Mouse (Mus musculus): Measurements from ENCODE around the gene Gm6217. TPM values are rescaled to one million over a fixed set of nuclear protein-coding genes. Genes with fewer than 3 reads are reported as not detected.
"Not testable (repeated sequence)": the region's sequence is repeated elsewhere in the genome, so short reads cannot be mapped to it uniquely, and the experiment has no call there.

Gene Gm6217
- total and polyA plus RNA-seq, 3 experiments = 0.33 TPM; not detected in 2

DNA sequence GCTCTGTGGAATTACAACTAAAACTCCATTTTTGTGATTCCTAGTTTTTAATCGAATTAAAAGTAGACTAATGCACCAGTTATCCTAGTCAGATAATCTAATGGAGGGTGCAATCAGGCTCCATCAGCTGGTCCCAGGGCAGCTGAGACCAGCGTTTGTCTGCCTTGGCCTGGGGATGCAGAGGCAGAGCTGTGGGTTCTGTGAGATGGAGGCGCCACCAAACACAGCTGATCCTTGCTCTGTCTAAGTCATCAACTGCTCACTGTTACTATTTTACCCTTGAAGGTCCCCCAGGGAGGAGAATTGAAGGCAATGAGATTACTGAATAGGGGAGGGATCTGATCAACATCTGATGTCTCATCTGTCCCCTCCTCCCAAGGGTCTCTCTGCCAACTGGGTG, 35.2 kb upstream of the Gm6217 start:
- no peak for ATAC-seq (ENCODE audit: extremely low read depth, insufficient number of reproducible peaks, low FRiP score, poor library complexity, severe bottlenecking)
- Histone ChIP-seq H3K27me3 (ENCODE audit: insufficient read depth, low read length) (peaks cover 4% of the 10 kb centered on the region), H3K4me1 (ENCODE audit: insufficient read depth, low read depth, low read length) (peaks cover 7% of the 10 kb centered on the region), H3K4me3 (ENCODE audit: low read depth, low read length) (no peak overlapping the region), H3K9me3 (replicated peaks) (peaks cover 4% of the 10 kb centered on the region; the same call in 1 of the 2 replicates), H3K36me3 (replicated peaks) (no peaks in the 10 kb centered on the region)
- no peak for DNase-seq (ENCODE audit: low spot score)
- TF ChIP-seq TAL1 (conservative IDR thresholded peaks at IDR 0.05; ENCODE audit: low read depth, low read length) (no peak), GATA2 (IDR thresholded peaks at IDR 0.05; ENCODE audit: borderline replicate concordance, low read depth, low read length) (no peak), CTCF (IDR thresholded peaks at IDR 0.05; ENCODE audit: low read depth, low read length) (no peak), POLR2AphosphoS5 (IDR thresholded peaks at IDR 0.05; ENCODE audit: insufficient replicate concordance, low read depth, low read length) (no peak), GATA1 (IDR thresholded peaks at IDR 0.05; ENCODE audit: borderline replicate concordance, low read length) (no peak)

- DNase-seq (ENCODE audit: low spot score) (no peak), ATAC-seq (ENCODE audit: extremely low read depth, insufficient number of reproducible peaks, low FRiP score, poor library complexity, severe bottlenecking) (no peak)
- Histone ChIP-seq H3K27me3 (ENCODE audit: insufficient read depth, low read length) (peaks cover 3% of the 10 kb centered on the region; the same call in 1 of the 2 replicates), H3K36me3 (replicated peaks) (no peaks in the 10 kb centered on the region), H3K4me3 (ENCODE audit: low read depth, low read length) (no peak within 1 kb of the TSS), H3K9me3 (replicated peaks) (peaks cover 10% of the 10 kb centered on the region), H3K4me1 (ENCODE audit: insufficient read depth, low read depth, low read length) (peaks cover 13% of the 10 kb centered on the region)
- no peak for TF ChIP-seq POLR2AphosphoS5 (IDR thresholded peaks at IDR 0.05; ENCODE audit: insufficient replicate concordance, low read depth, low read length)
- no peak for TF ChIP-seq CTCF (IDR thresholded peaks at IDR 0.05; ENCODE audit: low read depth, low read length)
- TF ChIP-seq TAL1 (conservative IDR thresholded peaks at IDR 0.05; ENCODE audit: low read depth, low read length) = no peak
- TF ChIP-seq GATA1 (IDR thresholded peaks at IDR 0.05; ENCODE audit: borderline replicate concordance, low read length) = no peak
- no peak for TF ChIP-seq GATA2 (IDR thresholded peaks at IDR 0.05; ENCODE audit: borderline replicate concordance, low read depth, low read length)
Observed at GRCm38 (mm10) chr1:82959870-82960385, 28.7 kb upstream of the Gm6217 start, which contains the start of gene Gm47955. Gm47955 (plus strand) TSS chr1:82960286.

- not testable (repeated sequence) for ATAC-seq (ENCODE audit: extremely low read depth, insufficient number of reproducible peaks, low FRiP score, poor library complexity, severe bottlenecking); H3K9me3 ChIP-seq (replicated peaks); H3K27me3 ChIP-seq (ENCODE audit: insufficient read depth, low read length); H3K4me3 ChIP-seq (ENCODE audit: low read depth, low read length); H3K36me3 ChIP-seq (replicated peaks); DNase-seq (ENCODE audit: low spot score)
- H3K4me1 ChIP-seq (ENCODE audit: insufficient read depth, low read depth, low read length) = peaks cover 20% of the 10 kb centered on the region
Observed at GRCm38 (mm10) chr1:82955913-82956312, 24.7 kb upstream of the Gm6217 start, which contains the start of gene Gm7544. Gm7544 (minus strand) TSS chr1:82956013.

- H3K27me3 ChIP-seq (ENCODE audit: insufficient read depth, low read length) = peaks cover 3% of the 10 kb centered on the region; the same call in 1 of the 2 replicates
- peaks cover 23% of the 10 kb centered on the region for H3K4me1 ChIP-seq (ENCODE audit: insufficient read depth, low read depth, low read length)
- H3K36me3 ChIP-seq (replicated peaks) = no peaks in the 10 kb centered on the region
- ATAC-seq (ENCODE audit: extremely low read depth, insufficient number of reproducible peaks, low FRiP score, poor library complexity, severe bottlenecking) (no peak), DNase-seq (ENCODE audit: low spot score) (no peak)
- no peaks in the 10 kb centered on the region; the same call in 1 of the 2 replicates for H3K9me3 ChIP-seq (replicated peaks)
- TF ChIP-seq TAL1 (conservative IDR thresholded peaks at IDR 0.05; ENCODE audit: low read depth, low read length) (no peak), GATA1 (IDR thresholded peaks at IDR 0.05; ENCODE audit: borderline replicate concordance, low read length) (no peak), POLR2AphosphoS5 (IDR thresholded peaks at IDR 0.05; ENCODE audit: insufficient replicate concordance, low read depth, low read length) (no peak), CTCF (IDR thresholded peaks at IDR 0.05; ENCODE audit: low read depth, low read length) (no peak), GATA2 (IDR thresholded peaks at IDR 0.05; ENCODE audit: borderline replicate concordance, low read depth, low read length) (no peak)
- no peak overlapping the region for H3K4me3 ChIP-seq (ENCODE audit: low read depth, low read length)
Observed at GRCm38 (mm10) chr1:82948601-82949000, 17.4 kb upstream of the Gm6217 start.

DNA sequence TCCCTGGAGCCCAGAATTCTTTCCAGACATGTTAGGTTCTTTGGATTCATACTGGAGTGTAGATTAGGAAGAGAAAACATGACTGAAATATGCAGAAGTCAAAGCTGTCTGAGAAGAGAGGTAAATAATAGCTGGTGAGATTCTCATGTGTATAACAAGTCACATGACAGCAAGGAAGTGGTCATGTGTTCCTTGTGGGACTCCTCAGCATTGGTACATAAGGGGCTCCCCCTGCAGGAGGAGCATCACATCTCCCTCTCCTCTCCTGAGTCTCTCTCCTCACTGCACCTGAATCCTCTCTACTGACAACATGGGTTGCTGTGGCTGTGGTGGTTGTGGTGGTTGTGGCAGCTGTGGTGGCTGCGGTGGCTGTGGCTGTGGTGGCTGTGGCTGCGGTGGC, 14.8 kb upstream of the Gm6217 start:
- not testable (repeated sequence) for DNase-seq (ENCODE audit: low spot score); H3K27me3 ChIP-seq (ENCODE audit: insufficient read depth, low read length); H3K36me3 ChIP-seq (replicated peaks); H3K9me3 ChIP-seq (replicated peaks); ATAC-seq (ENCODE audit: extremely low read depth, insufficient number of reproducible peaks, low FRiP score, poor library complexity, severe bottlenecking); H3K4me3 ChIP-seq (ENCODE audit: low read depth, low read length); H3K4me1 ChIP-seq (ENCODE audit: insufficient read depth, low read depth, low read length)

GRCm38 (mm10) chr1:82943295-82943694, 12.1 kb upstream of the Gm6217 start, which contains the start of gene A030003K21Rik:
A030003K21Rik (minus strand) TSS chr1:82943388.
- not testable (repeated sequence) for H3K36me3 ChIP-seq (replicated peaks); DNase-seq (ENCODE audit: low spot score); H3K4me3 ChIP-seq (ENCODE audit: low read depth, low read length); H3K27me3 ChIP-seq (ENCODE audit: insufficient read depth, low read length); ATAC-seq (ENCODE audit: extremely low read depth, insufficient number of reproducible peaks, low FRiP score, poor library complexity, severe bottlenecking)
- H3K4me1 ChIP-seq (ENCODE audit: insufficient read depth, low read depth, low read length) = peaks cover 11% of the 10 kb centered on the region
- peaks cover 14% of the 10 kb centered on the region for H3K9me3 ChIP-seq (replicated peaks)

GRCm38 (mm10) chr1:82942505-82942904, 11.3 kb upstream of the Gm6217 start:
- not testable (repeated sequence) for DNase-seq (ENCODE audit: low spot score); H3K36me3 ChIP-seq (replicated peaks); H3K4me3 ChIP-seq (ENCODE audit: low read depth, low read length); ATAC-seq (ENCODE audit: extremely low read depth, insufficient number of reproducible peaks, low FRiP score, poor library complexity, severe bottlenecking); H3K27me3 ChIP-seq (ENCODE audit: insufficient read depth, low read length)
- Histone ChIP-seq H3K9me3 (replicated peaks) (peaks cover 14% of the 10 kb centered on the region), H3K4me1 (ENCODE audit: insufficient read depth, low read depth, low read length) (peaks cover 15% of the 10 kb centered on the region)
